Mouse (Mus musculus) stomach, postnatal 0 days (tissue): ENCODE measurements at regions not wholly inside any gene's neighbourhood (a gene's known extent, or its start where the extent isn't known, plus 50 kb on each side); places are given as distances from the start of the nearest gene placed in this dataset.

Experiments used
- CTCF ChIP-seq: IDR thresholded peaks from 2 replicates; pipeline ENCODE4 v1.5.1; 2016; ENCODE audit warnings: antibody characterized with exemption, low read depth, mild to moderate bottlenecking, moderate library complexity
- EP300 ChIP-seq: optimal IDR thresholded peaks from 2 replicates; pipeline ENCODE3; 2016; ENCODE audit warnings: antibody characterized with exemption

GRCm38 (mm10) chr16:21339061-21339459 is 83.9 kb upstream of the Vps8 start:
- TF ChIP-seq EP300 (no peak), CTCF (no peak)
